Mouse (Mus musculus) liver (tissue): ENCODE measurements around the gene Slc6a1.

ENCODE experiments used
- DNase-seq: peaks from one replicate; pipeline ENCODE4 v3.0.0-alpha.2; 2020; ENCODE audit warnings: mixed read lengths

Slc6a1 gene

DNA sequence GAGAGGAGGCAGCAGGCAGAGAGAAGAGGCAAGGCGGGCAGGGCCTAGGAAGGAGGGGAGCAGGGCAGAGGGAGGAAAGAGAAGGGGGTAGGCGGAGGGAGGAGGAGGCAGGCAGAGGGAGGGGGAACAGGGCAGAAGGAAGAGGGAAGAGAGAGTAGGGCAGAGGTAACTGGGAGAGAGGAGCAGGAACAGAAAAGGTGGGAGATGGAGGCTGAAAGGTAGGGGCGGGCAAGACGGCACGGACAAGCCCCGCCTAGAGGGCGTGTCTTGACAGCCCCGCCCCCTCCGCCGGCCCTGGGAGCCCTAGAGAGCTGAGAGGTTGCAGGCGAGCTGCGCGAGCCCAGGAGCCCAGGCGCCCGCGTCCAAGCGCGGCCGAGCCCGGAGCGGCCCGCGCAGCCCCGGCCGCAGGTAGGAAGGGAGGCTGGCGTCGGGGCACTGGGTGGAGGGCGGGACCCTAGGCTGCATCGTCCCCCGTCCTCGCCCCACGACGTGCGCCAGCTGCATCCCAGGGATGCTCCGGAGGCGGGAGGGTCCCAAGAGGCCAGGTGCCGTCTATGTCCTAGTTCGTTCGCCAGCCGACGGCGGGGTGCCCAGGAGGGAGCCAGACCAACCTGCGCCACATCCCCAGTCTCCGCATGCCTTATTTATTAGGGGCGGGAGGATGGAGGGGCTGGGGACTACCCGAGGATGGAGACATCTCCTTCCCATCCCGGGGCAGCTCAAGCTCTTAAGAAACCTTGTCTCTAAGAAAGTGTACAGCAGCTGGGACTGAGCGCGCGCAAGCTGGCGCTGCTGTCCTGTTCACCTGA is at the start of gene Slc6a1:
Gene Slc6a1, plus strand, starts transcription at position 167 of the 809 bp plus-strand sequence.
- DNase-seq, result peak; percentile 68

GRCm38 (mm10) chr6:114238892-114239644 is 43.4 kb upstream of the Slc6a1 start:
- DNase-seq, result no peak

DNA sequence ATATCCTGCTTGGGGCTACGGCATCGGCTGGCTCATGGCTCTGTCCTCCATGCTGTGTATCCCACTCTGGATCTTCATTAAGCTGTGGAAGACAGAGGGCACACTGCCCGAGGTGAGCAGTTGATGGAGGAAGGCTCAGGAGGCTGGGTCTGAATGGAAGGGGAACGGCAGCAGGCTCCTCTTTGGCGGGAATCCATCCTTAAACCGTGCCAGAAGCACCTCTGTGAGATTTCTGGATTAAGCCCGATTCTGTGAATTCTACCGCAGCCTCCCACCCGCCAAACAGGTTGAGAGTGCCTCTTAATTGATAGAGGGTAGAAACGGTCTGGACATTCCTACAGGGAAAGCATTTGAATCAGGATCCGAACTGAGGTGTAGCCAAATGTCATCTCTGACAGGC is 36.8 kb upstream of the Slc6a1 start:
- no peak for DNase-seq

GRCm38 (mm10) chr6:114250311-114250710 is 32.1 kb upstream of the Slc6a1 start:
- peak; percentile 63 for DNase-seq

DNA sequence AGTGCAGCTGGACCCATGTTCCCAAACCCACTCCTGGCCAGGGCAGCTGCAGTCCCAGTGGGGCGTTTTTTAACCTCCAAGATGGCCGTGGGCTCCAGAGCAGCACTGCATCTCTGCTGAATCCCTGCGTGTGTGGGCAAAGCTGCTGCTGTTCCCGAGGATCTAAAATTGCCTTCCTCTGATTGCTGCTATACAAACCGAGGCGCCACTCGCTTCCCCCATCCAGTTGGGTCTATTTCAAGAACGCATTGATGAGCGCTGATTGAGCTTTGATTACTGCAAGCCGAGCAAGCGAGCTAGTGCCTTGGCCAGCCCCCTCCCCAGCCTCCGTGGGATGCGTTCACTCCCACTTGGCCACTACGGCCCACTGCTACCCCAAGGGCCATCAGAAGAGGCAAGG is 27.5 kb upstream of the Slc6a1 start:
- DNase-seq, result no peak

DNA sequence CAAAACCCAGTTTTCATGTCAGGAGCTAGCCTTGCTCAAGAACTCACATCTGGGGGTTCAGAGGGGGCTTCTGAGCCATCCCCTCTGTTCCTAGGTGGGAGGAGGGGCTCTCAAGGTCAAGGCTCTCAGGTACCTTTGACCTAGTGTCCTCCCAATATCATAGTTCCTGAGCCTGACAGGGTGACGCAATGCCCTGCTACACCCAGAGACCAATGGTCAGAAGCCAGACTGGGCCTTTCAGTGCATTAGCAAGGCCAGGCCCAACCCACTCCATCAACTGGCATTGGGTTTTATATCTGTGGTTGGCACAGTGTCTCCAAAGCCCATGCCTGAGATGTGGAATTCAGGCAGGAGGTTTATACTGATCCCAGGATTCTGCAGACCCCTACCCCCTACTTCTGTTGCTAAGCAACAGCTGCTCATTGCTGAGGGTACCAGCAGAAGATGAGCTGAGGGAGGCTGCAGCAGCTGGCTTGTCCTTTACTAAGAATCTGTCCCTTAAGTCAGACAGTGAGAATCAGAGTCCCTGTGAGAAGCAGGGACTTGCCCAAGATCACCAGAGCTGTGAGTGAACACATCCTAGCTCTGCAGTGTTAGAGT is 24.6 kb upstream of the Slc6a1 start:
- no peak for DNase-seq

GRCm38 (mm10) chr6:114258661-114259193 is 23.7 kb upstream of the Slc6a1 start:
- DNase-seq, result no peak

DNA sequence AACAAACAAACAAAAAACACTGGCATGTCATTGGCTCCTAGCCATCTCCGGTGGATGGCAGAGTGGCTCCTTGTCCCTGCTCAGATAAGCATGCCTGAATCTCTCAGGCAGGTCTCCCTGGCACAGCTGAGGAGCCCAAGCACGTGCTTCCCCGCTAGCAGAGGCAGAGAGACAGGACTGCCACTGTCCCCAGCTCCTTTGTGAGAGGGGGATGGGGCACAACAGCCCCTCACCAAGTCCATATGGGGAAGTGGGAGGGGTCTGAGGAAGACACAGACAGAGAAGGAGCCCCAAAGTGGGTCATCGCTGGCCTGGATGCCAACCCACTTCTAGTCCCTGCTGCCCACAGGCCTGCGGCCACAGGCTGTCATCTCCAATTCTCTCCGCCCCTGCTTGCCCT is 20.8 kb upstream of the Slc6a1 start:
- DNase-seq, result no peak

GRCm38 (mm10) chr6:114264010-114264409 is 18.4 kb upstream of the Slc6a1 start:
- DNase-seq, result no peak

GRCm38 (mm10) chr6:114264426-114264825 is 18.0 kb upstream of the Slc6a1 start:
- DNase-seq, result peak; percentile 6

DNA sequence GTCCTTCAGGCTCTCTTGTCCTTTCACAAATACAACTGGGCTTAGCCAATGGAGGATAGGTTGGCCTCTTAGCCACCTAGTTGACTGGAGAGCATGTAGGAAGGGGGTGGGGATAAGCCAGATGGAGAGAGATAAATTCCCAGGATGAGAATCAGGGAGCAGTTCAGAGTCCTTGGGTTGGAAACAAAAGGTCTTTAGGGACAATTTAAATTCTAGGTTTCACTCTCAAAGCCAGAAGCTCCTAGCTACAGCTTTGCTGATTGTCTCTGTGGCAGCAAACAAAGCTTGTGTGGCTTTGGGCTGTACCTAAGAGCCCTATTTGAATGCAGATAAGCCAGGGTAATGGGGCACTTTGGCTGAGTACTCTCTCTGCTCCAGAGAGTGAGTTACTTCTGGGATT is 16.2 kb upstream of the Slc6a1 start:
- DNase-seq, result no peak

- DNase-seq, result no peak
These were observed 14.5 kb upstream of the Slc6a1 start for GRCm38 (mm10) chr6:114267979-114268378.

DNA sequence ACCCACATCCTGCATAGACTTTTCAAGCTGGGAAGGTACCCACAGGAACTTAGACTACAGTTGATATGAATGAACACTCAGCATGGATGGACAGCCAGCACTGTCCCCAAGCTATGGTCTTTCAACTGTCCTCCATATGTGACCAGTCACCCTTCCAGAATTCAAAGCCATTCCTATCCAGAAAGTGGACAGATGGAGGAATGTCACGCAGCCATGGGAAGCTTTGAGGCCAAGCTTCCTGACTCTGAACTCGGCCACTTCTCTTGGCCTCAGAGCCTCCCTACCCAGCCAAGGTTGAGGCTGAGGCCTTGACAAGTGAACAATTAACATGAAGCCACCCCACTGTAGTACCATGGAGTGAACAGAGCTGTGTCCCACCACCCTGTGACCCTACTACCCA is 12.8 kb upstream of the Slc6a1 start:
- no peak for DNase-seq

- no peak for DNase-seq
These were observed 11.6 kb upstream of the Slc6a1 start for GRCm38 (mm10) chr6:114270799-114271198.

- DNase-seq, result no peak
These were observed 10.2 kb upstream of the Slc6a1 start for GRCm38 (mm10) chr6:114272279-114272678.

DNA sequence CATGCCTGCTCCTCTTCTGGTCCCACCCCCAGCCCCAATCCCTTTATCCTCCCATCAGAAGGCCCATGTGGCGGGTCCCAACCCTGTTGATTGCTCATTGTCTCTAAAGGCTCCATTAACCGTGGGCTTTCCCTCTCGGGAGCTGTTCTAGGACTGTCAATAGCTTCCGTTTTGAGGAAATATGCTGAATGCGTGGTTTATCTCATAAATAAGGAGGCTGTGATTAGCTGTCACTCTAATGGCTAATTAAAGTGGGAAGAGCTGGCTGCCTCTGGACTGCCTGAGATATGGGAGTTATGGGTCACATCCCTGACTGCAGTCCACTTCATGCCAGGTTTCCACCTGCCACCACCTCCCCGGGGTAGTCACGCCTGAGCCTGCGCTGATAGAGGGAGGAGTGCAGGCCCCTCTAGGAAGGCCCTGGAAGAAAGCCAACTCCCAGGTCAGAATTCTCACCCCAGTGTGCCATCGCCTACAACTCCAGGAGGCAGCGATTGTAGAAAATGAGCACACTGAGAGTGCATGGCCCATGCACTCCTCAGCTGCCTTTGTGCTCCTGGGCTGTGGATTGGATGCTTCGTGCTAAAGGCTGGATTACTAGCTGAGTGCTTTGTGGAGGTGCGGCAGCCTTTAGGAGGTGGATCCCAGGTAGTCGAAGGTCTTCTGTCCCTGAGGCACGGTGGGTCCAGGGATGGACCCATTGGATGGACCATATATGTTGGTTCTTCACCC is 8.3 kb upstream of the Slc6a1 start:
- no peak for DNase-seq

DNA sequence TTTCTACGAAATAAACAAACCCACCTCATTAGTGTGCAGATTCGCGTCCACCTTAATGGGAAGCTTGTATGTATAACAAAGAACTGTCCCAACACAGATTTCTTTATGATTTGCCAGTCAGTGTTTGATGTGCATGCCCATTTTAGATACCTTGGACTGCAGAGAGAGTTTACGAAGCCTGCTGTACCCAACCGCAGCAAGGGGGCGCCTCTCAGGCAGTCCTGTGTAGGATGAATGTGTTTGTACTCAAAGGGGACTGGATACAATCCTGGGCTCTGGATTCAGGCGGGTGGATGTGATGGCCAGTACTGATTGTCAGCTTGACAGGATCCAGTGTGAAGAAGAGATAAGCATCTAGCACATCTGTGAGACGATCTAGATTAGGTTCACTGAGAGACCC is 6.6 kb upstream of the Slc6a1 start:
- no peak for DNase-seq

DNA sequence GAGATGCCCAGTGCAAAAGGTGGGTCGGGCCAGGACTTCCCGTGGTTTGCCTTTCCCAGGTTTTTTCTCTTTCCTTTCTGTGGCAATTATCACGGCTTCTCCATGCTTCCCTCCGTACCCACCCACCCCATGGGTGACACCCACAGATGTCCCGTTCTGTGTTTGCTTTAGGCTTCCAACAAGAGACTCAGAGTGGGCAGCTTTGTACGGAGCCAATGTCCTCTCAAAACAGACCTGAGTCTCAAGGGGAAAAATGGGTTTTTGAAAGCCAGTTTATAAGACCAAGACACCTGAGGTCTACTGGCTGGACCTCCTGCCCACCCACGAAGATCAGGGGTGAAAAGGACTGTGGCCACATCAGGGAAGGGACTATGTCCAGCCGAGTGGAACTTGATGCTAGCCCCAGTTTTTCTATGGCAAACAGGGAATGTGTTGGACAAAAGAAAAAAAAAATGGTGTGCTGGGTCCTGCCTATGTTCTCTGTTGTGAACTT is 889 bp downstream of the Slc6a1 start:
- no peak for DNase-seq

- no peak for DNase-seq
These were observed 1.7 kb downstream of the Slc6a1 start for GRCm38 (mm10) chr6:114283927-114284703.

DNA sequence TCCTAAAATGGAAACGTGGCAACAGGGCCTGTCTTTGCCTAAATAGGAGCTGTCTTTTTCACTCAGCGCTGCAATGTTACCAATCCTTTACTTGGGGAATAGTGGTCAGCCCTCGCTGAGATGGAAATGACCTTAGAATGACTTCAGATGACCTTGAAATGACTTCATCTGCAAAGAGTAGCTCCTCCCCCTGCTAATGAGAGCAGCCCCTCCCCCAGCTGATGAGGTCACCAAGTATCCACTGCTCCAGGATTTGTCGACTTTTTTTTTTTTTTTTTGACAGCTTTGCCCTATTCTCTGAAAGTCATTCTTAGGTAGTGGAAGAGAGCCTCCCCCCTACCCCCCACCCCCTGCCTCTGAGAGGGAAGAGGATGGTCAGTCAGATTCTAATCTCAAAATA is 3.0 kb downstream of the Slc6a1 start:
- no peak for DNase-seq

GRCm38 (mm10) chr6:114289106-114289505 is 6.7 kb downstream of the Slc6a1 start:
- no peak for DNase-seq

DNA sequence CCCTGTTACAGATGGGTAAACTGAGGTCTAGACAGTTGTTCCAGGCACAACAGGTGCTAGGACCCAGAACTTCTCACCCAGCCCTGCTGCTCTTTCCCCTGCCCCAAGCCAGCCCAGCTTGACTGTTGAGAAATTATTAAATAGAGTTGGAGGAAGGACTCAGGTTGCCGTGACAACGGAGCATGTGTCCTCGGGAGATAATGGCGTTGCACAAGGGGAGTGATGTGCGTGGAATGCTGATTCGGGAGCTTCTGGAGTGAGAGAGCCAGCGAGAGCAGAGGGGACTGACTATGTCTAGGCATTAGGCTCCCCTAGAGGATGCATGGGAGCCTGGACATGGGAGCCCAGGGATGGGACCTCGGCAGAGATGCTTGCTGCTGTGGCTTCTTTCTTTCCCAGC is 7.7 kb downstream of the Slc6a1 start:
- DNase-seq, result no peak
